Mouse (Mus musculus) liver, postnatal 0 days (tissue): ENCODE measurements at regions not wholly inside any gene's neighbourhood (a gene's known extent, or its start where the extent isn't known, plus 50 kb on each side); places are given as distances from the start of the nearest gene placed in this dataset.

Experiments
- CTCF ChIP-seq: sonication (generic); IDR thresholded peaks from 2 replicates; pipeline ENCODE4 v1.5.1; 2016; ENCODE audit warnings: antibody characterized with exemption, low read depth
- EP300 ChIP-seq: IDR thresholded peaks from 2 replicates; pipeline ENCODE4 v1.6.1; 2016; ENCODE audit warnings: antibody characterized with exemption, low read depth, mild to moderate bottlenecking

GRCm38 (mm10) chr13:72803374-72803773 lies 174.8 kb downstream of the Irx2 start:
- TF ChIP-seq CTCF (no peak), EP300 (no peak)
